Mouse (Mus musculus) lung, postnatal 36 days (tissue): Measurements from ENCODE around the gene Ttc27.

Experiments
- DNase-seq: peaks from one replicate; pipeline ENCODE4 v3.0.0; 2022; ENCODE audit warnings: mixed read lengths

Ttc27 gene

DNA sequence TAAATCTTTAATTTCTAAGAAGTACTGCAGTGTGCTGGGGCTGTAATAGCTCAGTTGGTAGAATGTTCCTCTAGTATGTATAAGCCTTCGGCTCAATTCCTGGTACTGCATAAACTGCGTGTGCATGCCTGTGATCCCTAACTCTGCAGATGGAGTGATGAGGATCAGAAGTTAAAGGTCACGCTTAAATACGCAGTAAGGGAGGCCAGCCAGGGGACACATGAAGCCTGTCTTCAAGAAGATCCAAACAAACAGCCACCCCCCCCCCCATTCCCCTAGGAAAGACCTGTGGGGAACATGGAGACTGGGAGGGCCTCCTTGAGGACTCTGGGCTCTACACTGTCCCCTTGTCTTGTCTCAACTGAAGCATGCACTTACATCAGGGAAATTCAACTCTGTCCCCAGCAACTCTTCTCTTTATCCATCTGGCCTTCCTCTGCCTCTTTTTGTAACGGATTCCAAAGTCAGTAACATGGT, 36.1 kb downstream of the Ttc27 start:
- DNase-seq, result no peak

DNA sequence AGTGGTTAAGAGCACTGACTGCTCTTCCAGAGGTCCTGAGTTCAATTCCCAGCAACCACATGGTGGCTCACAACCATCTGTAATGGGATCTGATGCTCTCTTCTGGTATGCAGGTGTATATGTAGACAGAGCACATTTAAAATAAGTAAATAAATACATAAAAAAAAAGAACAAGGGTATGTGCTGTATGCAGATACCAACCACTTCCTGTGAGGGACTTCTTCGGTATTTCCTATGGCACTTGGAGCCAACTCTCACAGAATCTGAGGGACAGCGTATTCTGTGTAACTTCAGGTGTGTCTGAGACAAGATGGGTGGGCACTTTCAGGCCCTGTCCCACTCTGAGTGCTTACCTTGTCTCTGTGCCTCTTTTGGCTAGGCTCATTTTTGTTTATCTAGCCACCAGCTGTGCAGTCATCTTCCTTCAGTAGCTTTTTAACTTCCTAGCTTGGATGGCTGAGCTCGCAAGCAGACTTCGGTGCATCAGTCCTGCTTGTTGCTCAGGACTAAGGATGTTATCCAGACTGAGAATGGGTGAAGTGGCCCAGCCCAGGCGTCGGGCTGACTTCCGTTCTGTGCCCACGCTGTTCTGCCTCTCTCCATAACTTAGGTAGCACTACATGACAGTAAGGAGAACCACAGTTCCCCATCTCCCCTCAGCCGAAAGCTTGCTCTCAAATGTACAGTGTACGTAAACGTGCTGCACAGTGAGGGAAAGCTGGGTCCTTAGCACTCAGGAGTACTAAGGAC, 37.0 kb downstream of the Ttc27 start:
- DNase-seq, result no peak

DNA sequence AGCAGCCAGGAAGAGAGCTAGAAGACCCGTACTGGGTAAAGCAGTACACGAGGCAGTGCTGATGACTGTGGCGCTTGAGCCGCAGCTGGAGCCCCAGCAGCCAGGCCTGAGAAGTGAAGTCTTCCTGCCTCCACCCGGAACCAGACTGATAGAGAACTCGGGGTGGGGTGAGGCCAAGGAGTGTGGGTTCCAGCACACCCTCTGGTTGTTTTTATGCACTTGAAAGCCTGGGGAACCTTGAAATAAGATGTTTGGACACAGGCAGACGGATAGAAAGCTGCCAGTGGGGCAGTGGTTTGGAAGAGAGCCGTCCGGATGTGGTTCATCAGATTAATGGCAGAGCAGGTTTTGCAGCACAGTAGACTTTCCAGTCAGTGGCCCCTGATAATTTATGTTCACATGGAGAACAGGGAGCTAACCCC, 51.9 kb downstream of the Ttc27 start:
- DNase-seq, result no peak

DNA sequence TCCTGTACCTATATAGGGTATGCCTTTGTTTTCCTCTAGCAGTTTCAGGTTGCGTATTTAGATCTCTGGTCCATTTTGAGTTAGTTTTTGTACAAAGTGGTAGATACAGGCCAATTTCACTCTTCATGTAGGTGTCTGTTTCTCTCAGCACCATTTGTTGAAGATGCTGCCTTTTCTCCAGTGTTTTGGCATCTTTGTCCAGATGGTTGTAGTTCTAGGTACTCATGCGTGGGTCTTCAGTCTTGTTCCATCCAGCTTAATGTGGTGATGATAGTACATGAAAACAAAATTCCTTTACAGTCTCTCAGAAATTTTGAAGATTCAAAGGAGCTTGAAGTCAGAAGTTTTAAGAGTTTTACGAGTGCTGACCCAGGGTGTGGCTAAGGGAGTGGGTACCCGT, 54.8 kb downstream of the Ttc27 start:
- no peak for DNase-seq

DNA sequence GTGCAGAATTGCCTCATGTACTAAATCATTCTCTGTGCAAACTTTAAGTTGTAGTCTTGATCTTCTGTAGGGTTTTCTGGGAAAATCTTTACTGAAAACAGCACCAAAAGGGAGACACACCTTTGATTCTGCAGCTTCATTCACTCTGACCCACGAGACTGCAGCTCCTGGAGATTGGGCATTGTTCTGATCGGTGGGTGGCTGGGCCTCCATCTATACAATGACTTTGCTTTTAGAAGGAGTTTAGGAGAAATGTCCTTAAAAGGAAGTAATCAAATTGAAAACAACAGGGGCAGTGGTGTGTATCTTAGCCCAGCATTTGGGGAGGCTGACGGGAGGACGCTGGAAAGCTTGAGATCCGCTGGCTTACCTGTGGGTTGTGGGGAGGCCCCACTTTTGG, 56.0 kb downstream of the Ttc27 start:
- DNase-seq, result no peak

DNA sequence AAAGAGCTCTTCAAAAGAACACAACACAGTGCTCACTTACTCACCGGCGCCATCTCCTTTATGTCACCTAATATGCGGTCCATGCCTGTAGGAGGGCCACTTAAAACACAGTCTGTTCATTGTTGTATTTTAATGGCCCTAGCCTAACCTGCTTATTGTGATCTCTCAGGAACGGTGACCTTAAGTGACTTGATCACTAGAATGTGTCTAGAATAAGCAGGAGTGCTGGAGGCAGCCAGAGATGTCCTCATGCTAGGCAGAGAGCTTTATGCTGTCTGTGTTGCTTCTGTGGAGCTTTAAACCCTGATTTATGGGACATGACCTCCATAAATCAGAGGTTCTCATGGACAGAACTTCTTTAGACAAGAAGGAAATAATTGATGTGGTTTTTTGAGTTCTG, 62.6 kb downstream of the Ttc27 start:
- DNase-seq, result no peak

DNA sequence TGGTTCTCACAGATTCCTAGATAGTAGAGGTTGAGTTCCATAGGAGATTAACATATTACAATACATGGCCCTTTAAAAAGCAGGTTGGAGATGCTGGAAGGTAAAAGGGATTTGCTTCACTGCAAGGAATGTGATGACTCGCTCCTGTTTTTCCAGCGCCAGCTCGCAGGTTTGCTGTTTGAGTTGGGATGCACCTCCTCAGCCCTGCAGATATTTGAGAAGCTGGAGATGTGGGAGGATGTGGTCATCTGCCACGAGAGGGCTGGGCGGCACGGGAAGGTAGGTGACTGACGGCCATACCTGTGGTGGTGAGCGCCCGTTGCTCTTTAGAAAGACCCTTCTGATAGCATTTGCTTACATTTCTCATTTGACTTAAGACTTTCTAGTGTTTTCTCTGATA, 63.1 kb downstream of the Ttc27 start:
- DNase-seq, result no peak

DNA sequence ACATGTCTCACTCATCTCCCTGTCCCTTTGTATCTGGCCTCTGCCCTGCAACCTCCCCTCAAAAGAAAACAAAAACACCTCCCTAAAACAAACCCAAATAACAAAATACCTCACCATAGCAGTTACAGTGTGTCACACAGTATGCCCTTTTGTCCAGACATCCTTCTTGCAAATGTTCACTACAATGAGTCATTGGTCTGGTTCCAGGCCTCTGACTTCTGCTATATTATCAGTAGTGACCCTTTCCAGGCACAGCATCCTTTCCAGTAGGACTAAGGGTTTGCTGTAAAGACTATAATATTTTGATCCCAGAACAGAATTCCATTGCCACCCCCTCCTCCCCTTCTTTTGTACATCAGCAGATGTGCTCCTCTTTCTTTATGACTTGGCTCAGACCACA, 64.4 kb downstream of the Ttc27 start:
- DNase-seq, result no peak

DNA sequence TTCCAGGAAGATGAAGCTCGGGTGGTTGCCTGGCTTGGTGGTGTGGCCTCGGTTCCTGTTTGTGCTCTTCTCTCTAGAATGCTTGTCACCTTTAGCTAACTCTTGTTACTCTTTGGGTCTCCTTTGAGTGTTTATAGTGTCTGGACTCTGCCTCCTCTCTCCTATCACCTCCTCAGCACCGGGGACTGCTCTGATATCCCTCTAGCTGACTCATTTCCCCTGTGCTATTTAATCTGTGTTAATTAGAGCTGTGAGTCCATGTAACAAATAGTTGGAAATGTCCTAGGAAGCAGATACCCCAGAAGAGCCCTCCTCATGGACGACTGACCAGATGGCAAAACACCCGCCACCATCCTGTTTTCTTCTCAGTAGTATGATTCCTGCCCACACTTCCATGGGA, 68.1 kb downstream of the Ttc27 start:
- DNase-seq, result no peak

DNA sequence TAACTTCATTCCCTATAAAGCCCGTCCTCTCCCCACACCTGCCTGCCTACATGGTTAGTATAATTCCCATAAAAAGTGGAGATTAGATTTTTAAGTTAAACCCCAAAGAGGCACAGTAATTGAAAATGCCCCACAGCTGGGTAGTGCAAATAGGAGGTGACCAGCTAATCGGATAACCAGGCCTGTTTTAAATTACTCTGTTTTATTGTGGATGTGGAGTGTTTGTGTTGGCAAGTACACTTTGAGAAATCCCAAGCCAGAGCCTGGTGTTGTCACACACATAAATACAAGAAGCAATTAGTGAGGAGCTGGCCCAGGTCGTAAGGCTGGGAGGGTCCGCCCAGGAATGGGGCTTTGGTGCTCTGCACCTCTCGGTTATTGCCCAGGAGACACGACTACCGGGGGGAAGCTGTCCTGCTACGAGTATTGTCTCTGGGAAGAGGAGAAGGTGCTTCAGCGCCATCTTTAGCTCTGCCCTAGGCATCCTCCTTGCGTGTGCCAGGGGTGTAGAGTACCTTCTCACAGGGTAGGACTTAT, 68.7 kb downstream of the Ttc27 start:
- no peak for DNase-seq

DNA sequence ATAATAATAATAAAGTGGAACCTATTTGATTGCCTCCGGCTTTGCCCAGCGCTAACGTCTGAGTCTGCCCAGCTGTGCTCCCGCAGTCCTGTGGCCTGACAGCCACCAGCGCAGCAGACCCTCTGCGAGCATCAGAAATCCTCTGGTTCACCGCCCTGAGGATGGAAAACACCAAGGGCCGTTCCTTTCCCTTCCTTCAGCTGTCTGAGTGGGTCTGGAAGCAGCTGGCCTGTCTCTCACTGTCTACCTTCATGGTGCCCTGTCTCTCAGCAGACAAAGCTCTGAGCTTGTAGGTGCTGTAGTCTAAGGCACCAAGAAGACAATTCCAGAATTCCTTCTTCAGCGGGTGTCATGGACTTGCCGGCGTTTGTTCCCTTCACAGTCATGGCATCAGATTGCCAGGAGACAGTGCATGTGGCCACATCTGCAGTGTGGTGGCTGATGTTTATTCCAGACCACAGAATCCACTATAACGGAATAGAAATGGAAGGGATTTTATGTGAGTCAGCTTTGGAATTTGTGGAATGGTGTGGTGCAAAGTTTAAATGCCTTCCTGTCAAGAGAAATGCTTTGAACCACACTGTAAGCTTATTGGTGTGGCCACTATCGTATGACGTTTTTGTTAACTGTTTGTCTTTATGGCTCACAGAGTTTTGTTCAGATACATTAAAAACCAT, 78.6 kb downstream of the Ttc27 start:
- no peak for DNase-seq

DNA sequence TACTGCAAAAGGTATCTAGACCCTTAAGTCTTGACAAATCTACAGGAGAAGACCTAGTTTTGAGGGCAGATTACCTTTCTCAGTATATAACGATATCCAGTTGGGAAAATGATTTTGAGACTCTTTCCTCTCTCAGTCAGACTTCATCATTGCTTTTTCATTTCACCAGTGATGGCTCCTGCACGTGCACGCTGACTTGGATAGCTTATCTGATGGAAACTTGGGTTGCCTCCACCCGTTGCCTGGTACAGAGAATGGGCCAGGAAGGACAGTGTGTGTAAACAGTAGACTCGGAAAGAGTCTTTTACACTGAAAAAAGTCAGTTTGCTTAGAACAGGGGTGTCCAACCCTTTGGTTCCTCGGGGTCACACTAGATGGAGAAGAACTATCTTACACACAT, 82.3 kb downstream of the Ttc27 start:
- no peak for DNase-seq

DNA sequence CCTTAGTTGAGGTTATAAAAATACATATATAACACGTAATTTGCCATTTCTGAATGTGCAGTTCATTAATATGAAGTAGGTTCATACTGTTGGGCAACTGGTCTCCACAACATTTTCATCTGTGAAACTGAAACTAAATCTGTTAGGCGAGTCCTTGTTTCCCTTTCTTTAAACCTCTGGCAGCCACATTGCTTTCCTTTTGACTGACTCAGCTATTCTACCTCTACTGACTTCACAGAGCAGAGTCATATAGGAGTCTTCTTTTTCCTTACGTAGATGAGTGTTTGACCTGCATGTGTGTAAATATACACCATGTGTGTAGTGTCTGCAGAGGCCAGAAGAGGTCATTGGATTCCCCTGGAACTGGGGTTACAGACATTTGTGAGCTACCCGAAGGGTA, 85.2 kb downstream of the Ttc27 start:
- no peak for DNase-seq

DNA sequence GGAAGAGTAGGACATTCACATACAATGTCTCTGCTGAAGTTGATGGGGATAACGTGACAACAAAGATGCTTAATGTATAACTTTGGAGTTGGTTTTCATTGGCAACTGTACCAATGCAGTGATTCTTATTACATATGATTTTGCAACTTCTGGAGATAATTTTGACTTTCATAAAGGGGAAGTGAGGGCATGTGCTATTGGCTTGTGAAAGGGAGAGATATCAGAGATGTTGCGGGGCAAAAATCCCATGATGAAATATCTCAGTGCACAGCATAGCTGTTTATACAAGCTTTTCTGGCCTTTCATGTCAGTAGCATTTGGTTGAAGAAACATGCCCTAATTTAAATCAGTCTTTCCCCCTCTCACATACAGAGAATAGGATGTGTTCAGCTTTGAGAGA, 86.3 kb downstream of the Ttc27 start:
- no peak for DNase-seq

DNA sequence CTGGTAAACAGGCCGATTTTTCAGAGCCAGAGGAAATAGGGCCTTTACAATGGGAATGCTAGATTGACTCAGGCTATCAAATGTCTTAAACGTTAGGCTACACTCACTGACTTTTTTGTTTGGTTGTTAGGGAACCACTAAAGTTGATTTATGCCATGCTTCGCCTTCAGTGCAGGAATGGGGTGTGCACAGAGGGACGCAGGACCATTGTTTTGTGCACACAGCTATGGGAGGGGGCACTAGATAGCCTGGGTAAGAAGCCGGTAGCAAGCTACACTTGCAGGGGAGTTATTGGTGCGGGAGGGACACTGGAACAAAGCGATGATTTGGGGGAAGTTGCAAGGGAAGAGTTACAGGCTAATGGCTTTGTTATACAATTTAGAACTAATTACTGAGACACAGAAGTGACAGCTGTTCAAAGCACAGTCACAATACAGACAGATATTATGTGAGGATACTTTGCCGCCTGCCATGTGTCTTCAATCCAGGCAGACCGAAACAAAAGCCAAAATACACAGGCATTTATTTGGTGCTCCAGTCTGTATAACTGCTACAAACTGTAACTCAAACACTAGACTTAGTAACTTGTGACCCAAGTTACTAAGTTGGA, 86.9 kb downstream of the Ttc27 start:
- no peak for DNase-seq

DNA sequence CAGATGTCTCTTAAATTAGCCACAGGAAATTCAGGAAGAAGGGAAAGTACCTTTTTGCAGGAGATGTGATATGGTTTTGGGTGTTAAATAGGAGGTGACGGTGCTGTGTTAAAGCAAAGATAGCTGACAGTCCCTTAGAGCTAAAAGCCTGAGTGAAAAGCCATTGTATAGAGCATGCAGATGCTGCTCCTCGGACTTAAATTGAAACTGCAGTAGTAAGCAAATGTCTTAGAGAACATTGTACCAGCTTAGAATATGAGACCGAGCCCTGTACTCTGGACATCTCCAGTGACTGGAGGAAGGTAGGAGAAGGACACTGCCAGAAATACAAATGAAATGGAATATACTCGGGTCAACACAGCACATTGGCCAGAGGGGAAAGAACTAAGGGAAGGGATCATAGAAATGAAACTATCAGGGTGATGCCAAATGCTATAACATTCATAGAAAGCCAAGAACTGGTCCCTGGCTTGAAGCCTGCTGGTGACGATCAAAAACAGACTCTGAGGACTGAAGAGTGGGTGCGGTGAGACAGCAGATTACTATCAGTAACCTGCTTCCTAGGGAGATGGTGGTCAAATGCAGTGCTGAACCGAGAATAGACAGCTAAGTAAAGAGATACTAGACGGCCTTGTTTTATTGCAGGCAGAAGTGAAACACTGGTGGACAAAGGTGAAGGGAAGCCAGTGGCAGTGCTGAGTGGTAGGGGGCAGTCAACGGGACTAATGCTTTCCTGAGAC, 90.1 kb downstream of the Ttc27 start:
- no peak for DNase-seq

DNA sequence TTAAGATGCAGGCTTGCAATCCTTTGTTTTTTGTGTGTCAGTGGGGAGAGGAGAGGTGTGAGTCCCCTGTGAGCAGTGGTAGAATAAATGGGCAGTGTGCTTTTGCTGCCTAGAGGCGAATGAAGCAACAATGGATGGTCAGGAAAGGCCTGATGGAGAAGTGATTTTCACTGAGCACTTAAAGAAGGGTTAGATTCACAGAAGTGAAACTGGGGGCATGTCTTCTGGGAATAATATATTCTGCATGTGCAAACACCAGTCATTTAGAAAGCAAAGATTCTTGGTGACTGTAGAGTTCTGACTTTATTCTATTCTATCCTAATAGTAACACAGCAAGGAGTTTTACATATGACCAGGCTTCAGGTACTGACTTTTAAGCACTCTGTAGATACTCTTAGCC, 90.8 kb downstream of the Ttc27 start:
- no peak for DNase-seq

DNA sequence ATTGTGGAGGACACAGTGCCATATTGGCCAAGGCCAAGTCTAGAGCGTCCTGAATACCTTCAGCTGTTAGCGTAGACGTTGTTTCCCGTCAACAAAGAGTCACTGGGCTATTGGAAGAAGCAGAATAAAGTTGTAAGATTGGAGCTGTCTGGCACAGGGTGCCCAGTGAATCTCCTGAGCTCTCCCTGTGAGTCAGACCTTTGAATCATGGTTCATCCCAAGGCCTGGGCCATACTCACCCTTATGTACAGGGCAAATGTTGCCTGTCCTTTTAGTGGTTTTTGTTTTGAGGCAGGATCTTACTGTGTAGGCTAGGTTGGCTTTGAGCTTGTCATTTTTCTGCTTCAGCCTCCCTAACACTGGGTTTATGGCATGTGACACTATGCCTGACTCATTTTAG, 91.4 kb downstream of the Ttc27 start:
- no peak for DNase-seq

DNA sequence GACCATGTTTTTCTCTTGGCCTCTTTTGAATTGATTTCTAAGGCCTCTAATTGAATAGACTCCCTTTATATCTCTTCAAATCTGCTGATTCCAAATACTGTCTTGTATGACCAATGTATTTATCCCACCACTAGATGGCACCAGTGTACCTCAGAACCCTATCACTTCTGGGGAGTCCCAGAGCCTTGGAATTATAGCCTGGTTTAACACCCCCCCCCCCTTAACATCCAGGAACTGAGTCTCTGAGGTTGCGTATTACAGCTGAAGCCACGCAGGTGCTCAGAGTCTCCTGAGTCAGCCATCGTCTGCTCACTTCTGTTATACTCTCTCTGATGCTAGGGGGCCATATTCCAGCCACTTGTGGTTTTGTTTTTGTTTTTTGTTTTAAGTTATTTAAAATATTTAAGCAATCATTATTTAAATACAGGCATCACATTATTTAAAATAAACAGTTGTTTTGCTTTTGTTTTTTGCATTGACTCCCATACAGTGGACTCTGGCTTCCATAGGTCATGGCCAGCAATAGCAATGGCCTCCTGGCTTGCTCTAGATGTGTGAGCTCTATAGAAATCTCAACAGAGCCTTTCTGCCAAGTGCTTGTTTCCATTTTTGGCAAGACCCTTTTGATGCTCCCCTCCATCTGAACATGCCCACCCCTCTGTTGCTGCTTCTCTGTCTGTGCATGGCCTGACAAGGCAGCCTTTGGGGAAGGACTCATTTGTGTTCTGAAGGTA, 93.5 kb downstream of the Ttc27 start:
- DNase-seq, result peak; percentile 81

DNA sequence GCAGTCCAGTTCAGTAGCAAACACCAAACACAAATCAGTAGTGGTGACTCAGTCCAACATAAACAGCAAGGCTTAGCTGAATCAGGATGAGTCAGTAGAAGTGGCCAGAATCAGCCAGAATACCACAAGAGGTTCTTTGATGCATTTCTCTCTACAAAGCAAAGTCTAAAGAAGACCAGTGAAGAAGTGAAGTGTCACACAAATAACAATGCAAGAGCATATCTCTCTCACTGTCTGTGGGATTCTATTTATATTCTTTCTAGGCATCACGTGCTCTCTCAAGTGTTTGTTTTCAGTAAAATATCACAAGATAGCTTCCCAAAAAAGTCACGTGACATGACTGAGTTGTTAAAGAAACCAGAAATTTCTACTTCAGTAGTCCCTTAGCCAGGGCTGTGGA, 102.2 kb downstream of the Ttc27 start:
- no peak for DNase-seq

DNA sequence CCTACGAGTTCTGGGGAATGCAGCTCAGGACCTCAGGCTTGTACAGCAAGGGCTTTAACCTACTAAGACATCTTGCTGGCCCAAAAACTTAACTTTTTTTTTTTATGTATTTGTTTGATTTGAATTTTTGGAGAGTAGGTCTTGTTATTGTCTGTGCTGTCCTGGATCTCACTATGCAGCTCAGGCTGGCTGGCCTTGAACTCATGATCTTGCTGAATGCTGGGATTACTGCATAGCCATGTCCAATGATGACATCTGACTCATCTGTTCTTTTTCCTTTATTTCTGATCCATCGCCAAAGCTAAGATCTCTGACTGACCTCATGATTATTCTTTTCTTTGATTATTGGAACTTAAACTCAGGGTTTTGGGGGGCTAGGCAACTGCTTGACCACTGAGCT, 113.3 kb downstream of the Ttc27 start:
- DNase-seq, result no peak

DNA sequence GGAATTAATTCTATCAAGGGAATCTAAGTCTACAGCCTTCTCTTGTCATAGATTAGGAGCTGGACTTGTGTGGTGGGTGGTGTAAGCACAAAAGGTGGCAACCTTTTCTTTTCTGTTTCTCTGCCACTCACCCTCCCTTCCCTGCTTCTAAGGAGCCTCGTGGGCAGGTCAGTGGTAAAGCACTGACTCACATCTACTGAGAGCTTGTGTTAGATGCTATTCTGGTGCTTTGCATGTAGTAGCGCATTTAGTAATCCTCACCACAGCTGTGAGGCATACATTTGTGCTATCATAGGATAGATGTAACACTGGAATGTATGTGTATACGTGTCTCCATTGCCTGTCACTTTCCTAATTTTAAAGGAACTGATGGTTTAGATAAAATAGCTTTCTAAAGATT, 124.2 kb downstream of the Ttc27 start:
- no peak for DNase-seq

DNA sequence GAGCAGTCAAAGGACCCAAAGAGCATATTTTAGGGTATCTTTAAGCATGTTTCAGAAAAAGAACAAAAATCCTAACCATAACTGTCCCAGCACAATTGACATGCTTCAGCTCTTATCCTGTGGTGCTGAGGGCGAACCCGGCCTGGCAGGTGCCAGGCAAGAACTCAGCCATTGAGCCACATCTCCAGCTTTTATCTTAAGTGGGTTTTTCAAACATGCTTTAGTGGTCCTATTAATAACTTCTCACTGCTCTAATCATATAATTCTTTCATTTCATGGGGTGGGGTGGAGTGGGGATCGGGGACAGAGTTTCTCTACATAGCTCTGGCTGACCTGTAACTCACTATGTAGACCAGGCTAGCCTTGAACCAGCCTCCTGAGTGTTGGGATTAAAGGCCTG, 125.1 kb downstream of the Ttc27 start:
- DNase-seq, result no peak
